Mouse (Mus musculus) spleen, postnatal 4 days (tissue): ENCODE measurements around the gene Wfikkn1.

ENCODE experiments used
- DNase-seq, 2 experiments: peaks; one replicate each; pipeline ENCODE4 v3.0.0; 2022; ENCODE audit warnings: low spot score in 2 of 2

Wfikkn1 gene

GRCm38 (mm10) chr17:25868601-25869191 is 12.0 kb downstream of the Wfikkn1 start, which contains the start of gene Mcrip2:
Gene Mcrip2, minus strand, starts transcription at chr17:25868764.
- peak; percentile 65 to 77 for DNase-seq

GRCm38 (mm10) chr17:25867836-25868600 is 12.6 kb downstream of the Wfikkn1 start:
- peak in 1 of 2 experiments; percentile 74 for DNase-seq

- no peak for DNase-seq
Measured at GRCm38 (mm10) chr17:25867509-25867835, 13.2 kb downstream of the Wfikkn1 start.

- DNase-seq, result no peak
Measured at GRCm38 (mm10) chr17:25866172-25866571, 14.5 kb downstream of the Wfikkn1 start.

- DNase-seq, result no peak
Measured at GRCm38 (mm10) chr17:25865288-25865687, 15.4 kb downstream of the Wfikkn1 start.

- no peak for DNase-seq
Measured at GRCm38 (mm10) chr17:25864311-25864710, 16.3 kb downstream of the Wfikkn1 start.

- no peak for DNase-seq
Measured at GRCm38 (mm10) chr17:25863681-25864080, 17.0 kb downstream of the Wfikkn1 start.

- DNase-seq, result no peak
Measured at GRCm38 (mm10) chr17:25861704-25862612, 18.7 kb downstream of the Wfikkn1 start.

- DNase-seq, result peak; percentile 86 to 93
Measured at GRCm38 (mm10) chr17:25860832-25861703, 19.6 kb downstream of the Wfikkn1 start, which contains the start of gene Wdr90. Gene Wdr90, minus strand, starts transcription at chr17:25861501.

- no peak for DNase-seq
Measured at GRCm38 (mm10) chr17:25860229-25860628, 20.4 kb downstream of the Wfikkn1 start.

GRCm38 (mm10) chr17:25844396-25844901 is 36.2 kb downstream of the Wfikkn1 start, which contains the start of gene Rhot2:
Gene Rhot2, minus strand, starts transcription at chr17:25844851.
- peak; percentile 93 to 96 for DNase-seq

GRCm38 (mm10) chr17:25843636-25844395 is 36.8 kb downstream of the Wfikkn1 start:
- DNase-seq, result no peak

GRCm38 (mm10) chr17:25843122-25843521 is 37.5 kb downstream of the Wfikkn1 start:
- DNase-seq, result no peak

GRCm38 (mm10) chr17:25842509-25842908 is 38.1 kb downstream of the Wfikkn1 start:
- DNase-seq, result no peak

- DNase-seq, result no peak
Measured at GRCm38 (mm10) chr17:25841117-25841880, 39.4 kb downstream of the Wfikkn1 start, which contains the start of gene Gm20683. Gene Gm20683, minus strand, starts transcription at chr17:25841763.

- no peak for DNase-seq
Measured at GRCm38 (mm10) chr17:25840519-25840918, 40.1 kb downstream of the Wfikkn1 start.

GRCm38 (mm10) chr17:25839455-25840235 is 41.0 kb downstream of the Wfikkn1 start:
- DNase-seq, result no peak

- no peak for DNase-seq
Measured at GRCm38 (mm10) chr17:25838904-25839303, 41.8 kb downstream of the Wfikkn1 start.
